ENCODE assay signal across 27 mouse cellular contexts in the genomic region with DNA sequence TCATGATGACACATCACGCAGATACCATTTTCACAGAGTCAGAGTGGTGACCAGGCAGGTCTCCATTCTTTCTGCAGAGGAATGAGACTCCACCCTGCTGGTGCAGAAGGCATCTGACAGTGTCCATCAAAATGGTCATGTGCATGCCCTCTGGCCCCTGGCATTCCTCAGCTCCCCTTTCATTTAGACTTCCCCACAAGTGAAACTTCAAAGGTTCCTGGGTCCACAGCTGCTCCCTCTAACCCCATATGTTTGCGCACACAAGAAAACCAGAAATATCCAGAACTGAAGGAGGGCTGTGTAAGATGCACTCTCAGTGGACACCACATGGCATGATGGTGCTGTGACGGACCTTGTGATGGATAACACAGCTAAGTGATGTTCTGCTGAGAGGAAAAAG. TPM values are rescaled to one million over a fixed set of nuclear protein-coding genes. Genes with fewer than 3 reads are reported as not detected.
DNase-seq lines count a peak whose midpoint lies in the region; ATAC-seq lines count a peak whose summit lies in the region.
"Had no signal": no experiment of that assay in that cellular context is flagged by ENCODE, and none has a peak within 500 bp of the region (broad histone marks: within the 10 kb centered on the region; RNA-seq: fewer than 3 reads in every experiment).

No protein-coding gene starts in this region.

- no peak overlapping the region for H3K27ac ChIP-seq in limb, embryonic 11.5 days (replicated peaks; ENCODE audit: low read depth, low read length)
- no peak overlapping the region for H3K27ac ChIP-seq in limb, embryonic 10.5 days
- H3K27ac ChIP-seq in limb, embryonic 13.5 days, result no peak overlapping the region
- H3K27ac ChIP-seq: embryonic facial prominence, embryonic 13.5 days; forebrain, embryonic 10.5 days; forebrain, embryonic 13.5 days; heart, embryonic 15.5 days; hindbrain, embryonic 14.5 days; hindbrain, postnatal 0 days had no signal

- no peak for DNase-seq in limb, embryonic 11.5 days (ENCODE audit: low spot score)
- DNase-seq in limb, embryonic 10.5 days (ENCODE audit: low spot score), result no peak
- DNase-seq in 3T3-L1 (ENCODE audit: low read depth, low spot score), result peak; percentile 15
- DNase-seq in mesoderm, embryonic 11.5 days (ENCODE audit: low read depth, low spot score), result peak; percentile 21
- no peak for DNase-seq in cerebellum, postnatal 25 days
- DNase-seq: adrenal gland, postnatal 10 days; adrenal gland, postnatal 36 days; cerebellum, adult 18-20 months; cerebellum, adult 9-10 months; cerebellum, postnatal 14 days; gastrocnemius, postnatal 10 days; heart, adult 18-20 months; heart, postnatal 10 days; heart, postnatal 36 days had no signal

- 79% methylated on average over 3 of the region's 3 CpGs for WGBS in limb, embryonic 11.5 days
- WGBS in limb, embryonic 10.5 days, result 74% methylated on average over 3 of the region's 3 CpGs
- WGBS in limb, embryonic 13.5 days, result 71% methylated on average over 3 of the region's 3 CpGs

- no peaks in the 10 kb centered on the region for H3K4me1 ChIP-seq in limb, embryonic 11.5 days (ENCODE audit: control insufficient read depth, insufficient read depth, low read length)
- H3K4me1 ChIP-seq in limb, embryonic 10.5 days, result 0 out of 2 replicates have a peak, but pooled peaks cover 3% of the 10 kb centered on the region
- H3K4me1 ChIP-seq in limb, embryonic 13.5 days, result no peaks in the 10 kb centered on the region
- H3K4me1 ChIP-seq: embryonic facial prominence, embryonic 13.5 days; forebrain, embryonic 13.5 days; heart, embryonic 12.5 days; heart, embryonic 15.5 days had no signal

- H3K36me3 ChIP-seq in limb, embryonic 11.5 days (ENCODE audit: control insufficient read depth, insufficient read depth, low read length), result no peaks in the 10 kb centered on the region
- H3K36me3 ChIP-seq in limb, embryonic 10.5 days, result no peaks in the 10 kb centered on the region; the same call in 1 of the 2 replicates
- H3K36me3 ChIP-seq in limb, embryonic 13.5 days, result no peaks in the 10 kb centered on the region
- H3K36me3 ChIP-seq: embryonic facial prominence, embryonic 13.5 days; forebrain, embryonic 10.5 days; G1E; heart, embryonic 12.5 days; heart, embryonic 15.5 days had no signal

- no peaks in the 10 kb centered on the region for H3K9me3 ChIP-seq in limb, embryonic 11.5 days (ENCODE audit: control insufficient read depth, low read length)
- H3K9me3 ChIP-seq in limb, embryonic 10.5 days (replicated peaks), result no peaks in the 10 kb centered on the region
- H3K9me3 ChIP-seq in limb, embryonic 13.5 days, result no peaks in the 10 kb centered on the region
- H3K9me3 ChIP-seq: embryonic facial prominence, embryonic 13.5 days; forebrain, embryonic 10.5 days; forebrain, embryonic 13.5 days; G1E; heart, embryonic 12.5 days; heart, embryonic 15.5 days had no signal

- no peak overlapping the region for H3K4me3 ChIP-seq in limb, embryonic 11.5 days (ENCODE audit: low read depth, low read length)
- no peak overlapping the region for H3K4me3 ChIP-seq in limb, embryonic 10.5 days
- no peak overlapping the region for H3K4me3 ChIP-seq in limb, embryonic 13.5 days
- H3K4me3 ChIP-seq: embryonic facial prominence, embryonic 13.5 days; forebrain, embryonic 10.5 days; forebrain, embryonic 13.5 days; heart, embryonic 12.5 days; heart, embryonic 15.5 days had no signal

- 0 out of 2 replicates have a peak, but pooled peaks have one; percentile 6 for ATAC-seq in limb, embryonic 11.5 days (ENCODE audit: insufficient number of reproducible peaks, low FRiP score, low TSS enrichment, low read depth)
- ATAC-seq in limb, embryonic 13.5 days (ENCODE audit: low FRiP score, low read depth), result peak; percentile 58
- ATAC-seq in CD4-positive, CD25-positive, alpha-beta regulatory T cell, adult 4 months, result no peak
- ATAC-seq: forebrain, embryonic 13.5 days; forebrain, embryonic 16.5 days; hindbrain, postnatal 0 days; inflammation-experienced regulatory T-cells, adult 6 months; Patski had no signal

- H3K9ac ChIP-seq in limb, embryonic 11.5 days (ENCODE audit: low read length), result no peak overlapping the region
- H3K9ac ChIP-seq in limb, embryonic 13.5 days, result no peak overlapping the region
- H3K9ac ChIP-seq: embryonic facial prominence, embryonic 13.5 days; forebrain, embryonic 13.5 days; heart, embryonic 12.5 days; heart, embryonic 15.5 days; hindbrain, embryonic 14.5 days had no signal

- no peak overlapping the region for H3K4me2 ChIP-seq in limb, embryonic 11.5 days (ENCODE audit: low read depth, severe bottlenecking)
- H3K4me2 ChIP-seq in limb, embryonic 13.5 days (replicated peaks), result no peak overlapping the region
- H3K4me2 ChIP-seq: embryonic facial prominence, embryonic 13.5 days; forebrain, embryonic 13.5 days; heart, embryonic 12.5 days; heart, embryonic 15.5 days; hindbrain, embryonic 14.5 days had no signal

- H3K27me3 ChIP-seq in limb, embryonic 11.5 days (ENCODE audit: control insufficient read depth, insufficient read depth, low read length), result no peaks in the 10 kb centered on the region
- no peaks in the 10 kb centered on the region for H3K27me3 ChIP-seq in limb, embryonic 10.5 days (ENCODE audit: low read depth, poor library complexity, severe bottlenecking)
- no peaks in the 10 kb centered on the region for H3K27me3 ChIP-seq in limb, embryonic 13.5 days
- H3K27me3 ChIP-seq: embryonic facial prominence, embryonic 13.5 days; forebrain, embryonic 13.5 days; Patski had no signal

RNA-seq across cellular contexts. Expression of a gene that starts 32.4 kb away (rescaled TPM):
- 0.23 TPM in 1 of 2 replicates, not detected in the other for polyA plus RNA-seq in limb, embryonic 11.5 days (2014; fragmentation: Nextera tagmentation; extraction: Ambion mirVana)
- 0.46 and 0.48 TPM in 2 replicates for polyA plus RNA-seq in limb, embryonic 10.5 days (2016; fragmentation: Nextera tagmentation; extraction: Ambion mirVana)
- 0.22 and 0.43 TPM in 2 replicates for polyA plus RNA-seq in limb, embryonic 13.5 days (2015; fragmentation: Nextera tagmentation; extraction: Ambion mirVana)
- not detected for polyA plus RNA-seq in CD4-positive, CD25-positive, alpha-beta regulatory T cell, adult 4 months (2017; shearing (Covaris generic))
- polyA plus RNA-seq: forebrain, embryonic 13.5 days; G1E; inflammation-experienced regulatory T-cells, adult 6 months had no signal

RNA-seq across cellular contexts. Expression of a gene that starts 35.9 kb away (rescaled TPM):
- 5.2 and 5.8 TPM in 2 replicates for polyA plus RNA-seq in limb, embryonic 11.5 days (2014; fragmentation: Nextera tagmentation; extraction: Ambion mirVana)
- 18.5 and 28.9 TPM in 2 replicates for polyA plus RNA-seq in limb, embryonic 10.5 days (2016; fragmentation: Nextera tagmentation; extraction: Ambion mirVana)
- polyA plus RNA-seq in limb, embryonic 13.5 days (2015; fragmentation: Nextera tagmentation; extraction: Ambion mirVana), result 0.74 and 1.0 TPM in 2 replicates
- polyA plus RNA-seq in CD4-positive, CD25-positive, alpha-beta regulatory T cell, adult 4 months (2017; shearing (Covaris generic)), result not detected
- polyA plus RNA-seq: G1E; heart, embryonic 12.5 days; heart, embryonic 15.5 days; inflammation-experienced regulatory T-cells, adult 6 months; Patski had no signal

Comparison
In these comparisons a context has a peak if more than half of its experiments do, and no peak if none do; other contexts are left out.
1. DNase-seq: peak in 3T3-L1 (single experiment) and mesoderm, embryonic 11.5 days (single experiment); none in limb, embryonic 11.5 days (single experiment), limb, embryonic 10.5 days (single experiment) and cerebellum, postnatal 25 days (0 of 2).